Mouse (Mus musculus) hindbrain, embryonic 14.5 days (tissue): ENCODE measurements around the gene Olfr1513. TPM values are rescaled to one million over a fixed set of nuclear protein-coding genes. Genes with fewer than 3 reads are reported as not detected.
"Not testable (repeated sequence)": the region's sequence is repeated elsewhere in the genome, so short reads cannot be mapped to it uniquely, and the experiment has no call there.

ENCODE experiments used
- ATAC-seq: fragments of 200-750 bp; cut with Nextera tagmentation; 2 replicates; pipeline ENCODE4 v1.8.0; 2017; ENCODE audit warnings: moderate number of reproducible peaks, mild to moderate bottlenecking, moderate TSS enrichment, moderate library complexity; ENCODE audit not compliant: low FRiP score
- DNase-seq: peaks from one replicate; pipeline ENCODE4 v3.0.0-alpha.2; 2015; ENCODE audit warnings: low spot score
- H3K27ac ChIP-seq: fragments of 300-500 bp; sonication (generic); 2 replicates; pipeline ENCODE4 v1.5.1; 2014; ENCODE audit warnings: mild to moderate bottlenecking, moderate library complexity
- H3K27me3 ChIP-seq: fragments of 300-500 bp; sonication (generic); 2 replicates; pipeline ENCODE4 v1.6.1; 2014; ENCODE audit warnings: mild to moderate bottlenecking, low read length, mixed read lengths; ENCODE audit not compliant: control insufficient read depth, insufficient read depth
- H3K36me3 ChIP-seq: fragments of 300-500 bp; sonication (generic); replicated peaks from 2 replicates; pipeline ENCODE4 v1.6.1; 2014; ENCODE audit not compliant: control insufficient read depth, insufficient read depth
- H3K4me1 ChIP-seq: fragments of 300-500 bp; sonication (generic); replicated peaks from 2 replicates; pipeline ENCODE4 v1.6.1; 2014; ENCODE audit warnings: antibody characterized with exemption, low read length, mixed read lengths; ENCODE audit not compliant: control insufficient read depth, insufficient read depth
- H3K4me2 ChIP-seq: fragments of 300-500 bp; sonication (generic); replicated peaks from 2 replicates; pipeline ENCODE4 v1.6.1; 2014; ENCODE audit warnings: mild to moderate bottlenecking, moderate library complexity
- H3K4me3 ChIP-seq: fragments of 300-500 bp; sonication (generic); replicated peaks from 2 replicates; pipeline ENCODE4 v1.5.1; 2014; ENCODE audit warnings: mild to moderate bottlenecking, low read length
- H3K9ac ChIP-seq: fragments of 300-500 bp; sonication (generic); 2 replicates; pipeline ENCODE4 v1.6.1; 2014
- H3K9me3 ChIP-seq: fragments of 300-500 bp; sonication (generic); 2 replicates; pipeline ENCODE4 v1.6.1; 2016; ENCODE audit warnings: low read length; ENCODE audit not compliant: control insufficient read depth
- WGBS: fragments of 180-500 bp; shearing (Covaris S2); extraction: QIAGEN DNeasy Blood & Tissue Kit; methylation state at CpG from one replicate; pipeline ENCODE4 v1.1.7; 2014; 5-methylcytosine and 5-hydroxymethylcytosine counted together
- polyA plus RNA-seq: library from polyadenylated mRNA; unstranded; fragments of >200 nt; fragmentation: Nextera tagmentation; extraction: Ambion mirVana; gene quantifications from 2 replicates; pipeline ENCODE4 v1.2.1, GENCODE M21; 2014

The Olfr1513 gene
- polyA plus RNA-seq, 1 experiment from 2014 or later, result not detected

GRCm38 (mm10) chr14:52314808-52315150 lies 41.4 kb downstream of the Olfr1513 start:
- peak overlapping the region; percentile 58 for H3K4me3 ChIP-seq
- ATAC-seq (no peak), DNase-seq (no peak)
- H3K4me1 ChIP-seq, result peaks cover 53% of the 10 kb centered on the region
- H3K27ac ChIP-seq, result no peak overlapping the region
- H3K9me3 ChIP-seq, result no peaks in the 10 kb centered on the region
- whole genome bisulfite sequencing, result 53% methylated on average over 8 of the region's 8 CpGs
- peaks cover 47% of the 10 kb centered on the region for H3K36me3 ChIP-seq
- H3K27me3 ChIP-seq, result no peaks in the 10 kb centered on the region
- peak overlapping the region; percentile 91 for H3K4me2 ChIP-seq
- H3K9ac ChIP-seq, result peak overlapping the region; percentile 77

GRCm38 (mm10) chr14:52313931-52314807 lies 42.0 kb downstream of the Olfr1513 start:
- ATAC-seq, result no peak
- Histone ChIP-seq H3K27ac (no peak overlapping the region), H3K4me1 (peaks cover 53% of the 10 kb centered on the region)

GRCm38 (mm10) chr14:52310906-52311305 lies 45.3 kb downstream of the Olfr1513 start:
- Histone ChIP-seq H3K9me3 (no peaks in the 10 kb centered on the region), H3K4me3 (no peak overlapping the region), H3K9ac (no peak overlapping the region), H3K36me3 (peaks cover 57% of the 10 kb centered on the region), H3K27ac (no peak overlapping the region), H3K4me1 (peaks cover 46% of the 10 kb centered on the region), H3K4me2 (peak overlapping the region; percentile 91), H3K27me3 (no peaks in the 10 kb centered on the region)
- ATAC-seq (no peak), DNase-seq (no peak)
- 87% methylated on average over 2 of the region's 2 CpGs for WGBS

More at GRCm38 (mm10) chr14:52313931-52314807, 42.0 kb downstream of the Olfr1513 start:
- Histone ChIP-seq H3K9ac (peak overlapping the region; percentile 77; the same call in 1 of the 2 replicates), H3K9me3 (no peaks in the 10 kb centered on the region), H3K4me3 (peak overlapping the region; percentile 58), H3K4me2 (peak overlapping the region; percentile 91), H3K36me3 (peaks cover 51% of the 10 kb centered on the region), H3K27me3 (no peaks in the 10 kb centered on the region)
- 82% methylated on average over 26 of the region's 26 CpGs for WGBS
- DNase-seq, result no peak

- not testable (repeated sequence) for H3K27me3 ChIP-seq, H3K9me3 ChIP-seq, H3K4me2 ChIP-seq, H3K9ac ChIP-seq, DNase-seq, H3K4me3 ChIP-seq, ATAC-seq, H3K27ac ChIP-seq
- 95% methylated on average over 5 of the region's 6 CpGs for WGBS
- peaks cover 46% of the 10 kb centered on the region for H3K4me1 ChIP-seq
- H3K36me3 ChIP-seq, result peaks cover 57% of the 10 kb centered on the region
These were observed 45.9 kb downstream of the Olfr1513 start for GRCm38 (mm10) chr14:52310343-52310742.

- peaks cover 19% of the 10 kb centered on the region for H3K36me3 ChIP-seq
- H3K4me3 ChIP-seq, result no peak overlapping the region
- H3K4me1 ChIP-seq, result peaks cover 11% of the 10 kb centered on the region
- no peaks in the 10 kb centered on the region for H3K9me3 ChIP-seq
- H3K4me2 ChIP-seq, result no peak overlapping the region
- ATAC-seq (no peak), DNase-seq (no peak)
- WGBS, result 93% methylated on average over 2 of the region's 2 CpGs
- no peak overlapping the region for H3K9ac ChIP-seq
- no peak overlapping the region for H3K27ac ChIP-seq
- no peaks in the 10 kb centered on the region for H3K27me3 ChIP-seq
These were observed 50.1 kb downstream of the Olfr1513 start for GRCm38 (mm10) chr14:52306100-52306499.

- no peaks in the 10 kb centered on the region for H3K27me3 ChIP-seq
- H3K4me1 ChIP-seq, result peaks cover 8% of the 10 kb centered on the region
- H3K27ac ChIP-seq, result peak within 1 kb of the TSS; percentile 93
- peak within 1 kb of the TSS; percentile 71 for H3K9ac ChIP-seq
- H3K9me3 ChIP-seq, result no peaks in the 10 kb centered on the region
- DNase-seq (peak; percentile 96), ATAC-seq (peak; percentile 96)
- peak within 1 kb of the TSS; percentile 59 for H3K4me2 ChIP-seq
- peaks cover 19% of the 10 kb centered on the region for H3K36me3 ChIP-seq
- peak within 1 kb of the TSS; percentile 63 for H3K4me3 ChIP-seq
- under 1% methylated on average over 46 of the region's 46 CpGs for WGBS
These were observed 51.5 kb downstream of the Olfr1513 start, which contains the start of gene Mettl3 for GRCm38 (mm10) chr14:52304644-52305271. Gene Mettl3, minus strand, starts transcription at chr14:52305128.

GRCm38 (mm10) chr14:52303517-52303916 lies 52.7 kb downstream of the Olfr1513 start:
- Histone ChIP-seq H3K4me2 (peak overlapping the region; percentile 59), H3K9ac (0 out of 2 replicates have a peak overlapping the region, but pooled peaks have one; percentile 71), H3K36me3 (peaks cover 20% of the 10 kb centered on the region)
- not testable (repeated sequence) for H3K9me3 ChIP-seq, DNase-seq, ATAC-seq, H3K4me3 ChIP-seq, H3K27ac ChIP-seq, H3K4me1 ChIP-seq, H3K27me3 ChIP-seq
- 91% methylated on average over 3 of the region's 3 CpGs for WGBS

Other genes starting within 250 kb of the Olfr1513 start
- gene Rpgrip1, start 245.7 kb downstream of the Olfr1513 start, polyA plus RNA-seq, result 31.1 and 41.6 TPM in 2 replicates
- gene Supt16, start 159.0 kb downstream of the Olfr1513 start, polyA plus RNA-seq, result 50.2 and 53.3 TPM in 2 replicates
- gene Chd8, start 98.6 kb downstream of the Olfr1513 start, polyA plus RNA-seq, result 47.3 and 52.3 TPM in 2 replicates
- gene Tox4, start 77.3 kb downstream of the Olfr1513 start, polyA plus RNA-seq, result 55.7 and 56.6 TPM in 2 replicates
- gene Rab2b, start 76.9 kb downstream of the Olfr1513 start, polyA plus RNA-seq, result 58.2 and 60.4 TPM in 2 replicates
- 37.1 and 37.8 TPM in 2 replicates for gene Mettl3, start 51.3 kb downstream of the Olfr1513 start, polyA plus RNA-seq
- 47.5 and 50.0 TPM in 2 replicates for gene Sall2, start 27.6 kb downstream of the Olfr1513 start, polyA plus RNA-seq
- not detected in 2 replicates for gene Olfr1512, start 22.8 kb upstream of the Olfr1513 start, polyA plus RNA-seq
- 0.17 TPM in 1 of 2 replicates, not detected in the other for gene Olfr1511, start 41.0 kb upstream of the Olfr1513 start, polyA plus RNA-seq
- gene Olfr1510, start 58.0 kb upstream of the Olfr1513 start, polyA plus RNA-seq, result not detected in 2 replicates
- gene Olfr1509, start 86.6 kb upstream of the Olfr1513 start, polyA plus RNA-seq, result not detected in 2 replicates
- gene Olfr1508, start 111.1 kb upstream of the Olfr1513 start, polyA plus RNA-seq, result 0.04 TPM in 1 of 2 replicates, not detected in the other
- not detected in 2 replicates for gene Olfr1507, start 139.3 kb upstream of the Olfr1513 start, polyA plus RNA-seq